Mouse (Mus musculus) megakaryocyte, embryonic 14.5 days (primary cell): ENCODE data around the gene Zfp111. TPM values are rescaled to one million over a fixed set of nuclear protein-coding genes. Genes with fewer than 3 reads are reported as not detected.

Experiments used
- H3K27me3 ChIP-seq: replicated peaks from 2 replicates; pipeline ENCODE3; 2012; ENCODE audit warnings: inconsistent platforms
- H3K36me3 ChIP-seq: replicated peaks from 2 replicates; pipeline ENCODE3; 2012; ENCODE audit warnings: low read length, inconsistent platforms, mixed read lengths
- H3K4me1 ChIP-seq: 2 replicates; pipeline ENCODE4 v1.6.1; 2012; ENCODE audit warnings: inconsistent platforms
- H3K4me3 ChIP-seq: replicated peaks from 2 replicates; pipeline ENCODE3; 2012; ENCODE audit warnings: moderate library complexity, mild to moderate bottlenecking, inconsistent platforms
- H3K9me3 ChIP-seq: 2 replicates; pipeline ENCODE4 v1.6.1; 2012; ENCODE audit warnings: inconsistent platforms
- FLI1 ChIP-seq: IDR thresholded peaks from 2 replicates; pipeline ENCODE4 v1.6.1; 2012; ENCODE audit warnings: low read length, inconsistent platforms, mixed read lengths
- GATA1 ChIP-seq: IDR thresholded peaks from 3 replicates; pipeline ENCODE4 v1.6.1; 2012; ENCODE audit warnings: mixed read lengths, low read length, inconsistent platforms, borderline replicate concordance
- polyA plus RNA-seq: library from polyadenylated mRNA; stranded (reverse); fragments of >175 nt; gene quantifications from 2 replicates; pipeline ENCODE4 v1.2.3, GENCODE M21; 2012; ENCODE audit warnings: low replicate concordance; ENCODE audit not compliant: insufficient read depth

Gene Zfp111
- polyA plus RNA-seq: 0.41 TPM in 1 of 2 replicates, not detected in the other

- no peak for TF ChIP-seq GATA1
- no peak for TF ChIP-seq FLI1
- Histone ChIP-seq H3K36me3 (peaks cover under 1% of the 10 kb centered on the region), H3K9me3 (peaks cover 33% of the 10 kb centered on the region), H3K4me1 (peaks cover 21% of the 10 kb centered on the region), H3K4me3 (no peak within 1 kb of the TSS), H3K27me3 (peaks cover 4% of the 10 kb centered on the region)
These were observed at the start of gene Zfp111 for GRCm38 (mm10) chr7:24211343-24211742. Zfp111 (minus strand) TSS chr7:24211443.

- Histone ChIP-seq H3K9me3 (no peaks in the 10 kb centered on the region), H3K27me3 (no peaks in the 10 kb centered on the region), H3K36me3 (peaks cover 22% of the 10 kb centered on the region), H3K4me1 (peaks cover 29% of the 10 kb centered on the region), H3K4me3 (no peak overlapping the region)
- TF ChIP-seq FLI1 (no peak), GATA1 (no peak)
These were observed 48.7 kb upstream of the Zfp111 start for GRCm38 (mm10) chr7:24260000-24260312.

DNA sequence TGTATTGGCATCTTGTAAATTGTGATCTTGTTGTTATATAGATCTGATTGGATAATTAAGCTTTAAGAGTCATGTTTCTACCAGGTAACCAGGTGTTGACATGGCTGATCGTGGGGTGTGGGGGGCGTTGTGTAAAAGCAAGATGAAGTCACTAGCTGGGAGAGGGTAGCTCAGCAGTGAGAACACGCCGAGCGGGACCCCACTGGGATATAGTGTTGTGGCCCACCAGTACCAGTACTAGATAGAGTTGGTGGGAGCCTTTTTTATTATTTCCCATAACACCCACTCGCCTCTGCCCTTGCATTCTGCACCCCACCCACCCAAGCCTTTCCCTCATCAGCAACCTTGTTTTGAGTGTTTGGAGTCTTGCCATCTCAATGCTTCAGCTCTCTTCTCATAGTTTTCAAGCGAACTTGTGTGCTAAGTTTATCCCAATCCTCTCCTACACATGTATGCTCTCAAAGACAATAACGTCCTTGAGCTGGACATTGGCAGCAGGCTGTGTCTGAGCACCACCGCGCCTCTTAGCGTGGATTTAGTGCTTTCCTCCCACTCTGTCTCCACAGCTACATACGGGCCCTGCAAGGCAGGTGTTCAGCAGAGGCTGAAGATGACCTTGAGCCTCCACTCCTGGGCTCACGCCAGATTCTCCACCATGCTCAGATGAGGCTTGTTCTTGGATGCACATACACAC is 48.2 kb upstream of the Zfp111 start:
- Histone ChIP-seq H3K4me1 (peaks cover 34% of the 10 kb centered on the region), H3K27me3 (no peaks in the 10 kb centered on the region), H3K9me3 (no peaks in the 10 kb centered on the region), H3K4me3 (no peak overlapping the region), H3K36me3 (peaks cover 22% of the 10 kb centered on the region)
- TF ChIP-seq GATA1 (no peak), FLI1 (no peak)

DNA sequence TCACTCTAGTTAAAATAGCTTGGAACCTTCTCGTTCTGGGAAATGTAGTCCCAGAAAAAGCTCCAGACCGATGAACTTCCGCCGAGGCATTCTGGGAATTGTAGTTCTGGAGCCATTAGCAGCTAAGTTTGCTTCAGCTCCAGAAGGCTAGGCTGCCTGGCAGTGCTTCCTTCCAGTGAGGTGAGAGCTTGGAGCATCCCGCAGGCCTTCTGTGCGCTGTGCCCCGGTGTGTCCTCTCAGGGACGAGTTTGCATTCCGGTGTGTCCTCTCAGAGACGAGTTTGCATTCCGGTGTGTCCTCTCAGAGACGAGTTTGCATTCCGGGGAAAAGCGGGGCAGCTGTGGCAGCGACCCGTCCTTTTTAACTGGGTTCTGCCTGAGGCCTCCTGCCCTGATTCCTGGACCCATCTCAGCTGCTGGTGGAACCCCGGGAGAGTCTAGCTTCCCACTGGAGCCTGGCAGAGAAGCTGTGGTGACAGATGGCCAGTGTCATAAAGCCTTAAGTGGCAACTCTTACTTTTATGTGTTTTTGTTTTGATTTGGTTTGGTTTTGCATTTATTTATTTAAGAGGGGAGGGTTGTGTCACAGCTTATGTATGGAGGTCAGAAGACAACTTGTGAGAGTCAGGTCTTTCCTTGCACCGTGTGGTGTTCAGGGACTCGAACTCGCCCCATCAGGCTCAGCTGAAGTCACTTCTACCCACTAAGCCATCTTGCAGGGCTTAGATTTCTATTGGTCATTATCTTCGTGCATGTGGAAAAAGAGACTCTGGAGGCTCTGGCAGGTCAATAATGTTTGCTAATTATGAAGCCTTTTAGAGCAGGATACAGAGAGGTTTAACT is 43.6 kb upstream of the Zfp111 start, which contains the start of gene Zfp108:
TSS of gene Zfp108 (plus strand) at position 162 of the 842 bp plus-strand sequence.
- H3K4me1 ChIP-seq: peaks cover 39% of the 10 kb centered on the region

GRCm38 (mm10) chr7:24253779-24254615 is 42.8 kb upstream of the Zfp111 start:
- Histone ChIP-seq H3K36me3 (no peaks in the 10 kb centered on the region), H3K4me1 (peaks cover 39% of the 10 kb centered on the region), H3K27me3 (no peaks in the 10 kb centered on the region), H3K9me3 (peaks cover 5% of the 10 kb centered on the region; the same call in 1 of the 2 replicates), H3K4me3 (peak overlapping the region; percentile 91)
- TF ChIP-seq FLI1 (no peak), GATA1 (no peak)

More for the DNA sequence above, 43.6 kb upstream of the Zfp111 start, which contains the start of gene Zfp108:
- Histone ChIP-seq H3K27me3 (no peaks in the 10 kb centered on the region), H3K4me3 (peak within 1 kb of the TSS; percentile 91), H3K9me3 (peaks cover 5% of the 10 kb centered on the region; the same call in 1 of the 2 replicates), H3K36me3 (peaks cover 4% of the 10 kb centered on the region)
- no peak for TF ChIP-seq FLI1
- no peak for TF ChIP-seq GATA1

DNA sequence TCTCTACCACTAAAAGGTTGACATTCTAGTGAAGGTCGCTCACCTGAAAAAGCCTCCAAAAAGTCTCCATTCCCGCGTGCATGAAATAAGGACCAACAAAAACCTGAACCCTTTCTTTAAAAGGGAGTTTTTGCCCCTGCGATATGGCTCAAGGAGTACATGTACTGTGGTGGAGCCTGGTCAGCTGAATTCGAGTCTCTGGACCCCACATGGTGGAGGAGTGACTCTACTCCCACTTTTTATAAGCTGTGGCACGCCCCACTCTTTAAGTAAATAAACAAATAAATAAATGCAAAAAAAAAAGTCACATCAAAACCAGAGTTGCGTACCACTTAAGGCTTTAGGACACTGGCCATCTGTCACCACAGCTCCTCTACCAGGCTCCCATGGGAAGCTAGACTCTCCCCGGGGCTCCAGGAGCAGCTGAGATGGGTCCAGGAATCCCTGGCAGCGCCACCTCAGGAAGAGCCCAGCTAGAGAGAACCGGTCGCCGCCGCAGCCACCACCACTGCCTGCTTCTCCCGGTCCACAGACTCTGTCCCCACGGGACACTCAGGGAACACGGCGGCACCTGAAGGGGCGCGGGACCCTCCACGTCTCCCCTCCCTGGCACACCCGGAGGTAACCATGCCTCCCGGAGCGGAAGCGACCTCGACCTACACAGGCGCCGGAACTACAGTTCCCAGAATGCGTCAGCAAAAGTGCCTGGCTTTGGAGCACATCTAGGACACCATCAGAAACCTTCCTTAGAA is 26.0 kb upstream of the Zfp111 start, which contains the start of gene Zfp109:
TSS of gene Zfp109 (minus strand) at position 521 of the 752 bp plus-strand sequence.
- H3K9me3 ChIP-seq: peaks cover 11% of the 10 kb centered on the region
- H3K27me3 ChIP-seq: peaks cover 4% of the 10 kb centered on the region
- H3K36me3 ChIP-seq: peaks cover 29% of the 10 kb centered on the region
- TF ChIP-seq GATA1 (no peak), FLI1 (no peak)
- peak within 1 kb of the TSS; percentile 93 for H3K4me3 ChIP-seq
- H3K4me1 ChIP-seq: peaks cover 20% of the 10 kb centered on the region

- Histone ChIP-seq H3K36me3 (peaks cover 7% of the 10 kb centered on the region), H3K9me3 (peaks cover 25% of the 10 kb centered on the region), H3K27me3 (peaks cover 4% of the 10 kb centered on the region), H3K4me1 (peaks cover 28% of the 10 kb centered on the region), H3K4me3 (no peak overlapping the region)
- TF ChIP-seq FLI1 (no peak), GATA1 (no peak)
These were observed 947 bp downstream of the Zfp111 start for GRCm38 (mm10) chr7:24210296-24210695.

- TF ChIP-seq FLI1: no peak
- TF ChIP-seq GATA1: no peak
- H3K4me3 ChIP-seq: peak overlapping the region; percentile 92
- H3K9me3 ChIP-seq: peaks cover 12% of the 10 kb centered on the region
- peaks cover 39% of the 10 kb centered on the region for H3K4me1 ChIP-seq
- peaks cover 2% of the 10 kb centered on the region for H3K27me3 ChIP-seq
- H3K36me3 ChIP-seq: peaks cover 26% of the 10 kb centered on the region
These were observed 2.9 kb downstream of the Zfp111 start for GRCm38 (mm10) chr7:24208282-24208886.
